Comparison of ENCODE assay signal across 35 mouse cellular contexts in genomic region chr11:115101615-115102051, GRCm38 (mm10). TPM values are rescaled to one million over a fixed set of nuclear protein-coding genes. Genes with fewer than 3 reads are reported as not detected.
DNase-seq lines count a peak whose midpoint lies in the region; TF ChIP-seq lines count a peak whose summit lies in the region.
"Had no signal": no experiment of that assay in that cellular context is flagged by ENCODE, and none has a peak within 500 bp of the region (broad histone marks: within the 10 kb centered on the region; RNA-seq: fewer than 3 reads in every experiment).

No protein-coding gene starts in this region.

- peaks cover 8% of the 10 kb centered on the region for H3K9me3 ChIP-seq in CH12.LX (replicated peaks; ENCODE audit: low read length)
- H3K9me3 ChIP-seq: forebrain, embryonic 13.5 days; heart, embryonic 10.5 days; heart, embryonic 15.5 days; intestine, embryonic 15.5 days; midbrain, embryonic 15.5 days had no signal

- peaks cover 48 to 94% of the 10 kb centered on the region in 2 experiments for H3K4me1 ChIP-seq in CH12.LX (ENCODE audit: control insufficient read depth in 1 of 2, insufficient read depth in 2 of 2)
- H3K4me1 ChIP-seq: forebrain, embryonic 13.5 days; heart, embryonic 15.5 days; midbrain, embryonic 15.5 days had no signal

- dilution Hi-C loops in CH12.LX (cut with MboI; ENCODE audit: extremely low pct_ligation_motif_present, extremely low pct_unique_long_range_greater_than_20kb, low sequenced_read_pairs) = no loop called here

- H3K4me2 ChIP-seq in CH12.LX (ENCODE audit: insufficient read depth, low read depth, poor library complexity, severe bottlenecking) = peak overlapping the region; percentile 2; the same call in 1 of the 2 replicates
- H3K4me2 ChIP-seq: forebrain, embryonic 13.5 days; heart, embryonic 15.5 days; intestine, embryonic 15.5 days; midbrain, embryonic 15.5 days had no signal

- TF ChIP-seq EP300 in CH12.LX (IDR thresholded peaks at IDR 0.05; ENCODE audit: low read length) = peak; percentile 78

- no peaks in the 10 kb centered on the region for H3K36me3 ChIP-seq in CH12.LX (replicated peaks in 1 of 2; ENCODE audit: control insufficient read depth in 1 of 2, insufficient read depth in 1 of 2, low read length in 1 of 2)
- H3K36me3 ChIP-seq: heart, embryonic 10.5 days; heart, embryonic 15.5 days; intestine, embryonic 15.5 days; midbrain, embryonic 15.5 days had no signal

- DNase-seq in cerebellum, adult 9-10 months = peak; percentile 7
- no peak for DNase-seq in cerebellum, postnatal 14 days
- DNase-seq in CH12.LX (ENCODE audit: extremely low read depth) (peak; percentile 66), ES-CJ7 (ENCODE audit: low read depth, low spot score) (peak; percentile 58)
- DNase-seq in embryo, embryonic 11 days = peak; percentile 32
- DNase-seq in thymus, adult 18-20 months = no peak
- no peak for DNase-seq in layer of hippocampus, adult 9-11 months
- DNase-seq: adrenal gland, postnatal 25 days; cerebellum, adult 11-12 months; cerebellum, postnatal 25 days; gastrocnemius, postnatal 14 days; heart, adult 11 months; kidney, adult 8-10 months; kidney, postnatal 4 days; layer of hippocampus, postnatal 36 days; liver; lung, adult 2 months; lung, postnatal 14 days; spleen, adult 18-20 months; thymus, postnatal 4 days had no signal

- H3K27me3 ChIP-seq in CH12.LX (replicated peaks) = no peaks in the 10 kb centered on the region
- H3K27me3 ChIP-seq: forebrain, embryonic 13.5 days; heart, embryonic 15.5 days; intestine, embryonic 15.5 days; midbrain, embryonic 15.5 days had no signal

- TF ChIP-seq CTCF in CH12.LX (conservative IDR thresholded peaks at IDR 0.05 in 1 of 2, IDR thresholded peaks at IDR 0.05 in 1 of 2; ENCODE audit: low read depth in 2 of 2, low read length in 2 of 2) = no peak

- no peak; the same call in 1 of the 2 replicates for TF ChIP-seq RAD21 in CH12.LX (IDR thresholded peaks at IDR 0.05; ENCODE audit: low read depth, low read length)

- peak overlapping the region; percentile 1; the same call in 1 of the 2 replicates for H3K9ac ChIP-seq in CH12.LX (ENCODE audit: insufficient read depth, low read depth)
- H3K9ac ChIP-seq: forebrain, embryonic 13.5 days; heart, embryonic 15.5 days; intestine, embryonic 15.5 days; liver, embryonic 14.5 days; midbrain, embryonic 15.5 days had no signal

- H3K4me3 ChIP-seq in CH12.LX (replicated peaks in 1 of 3; ENCODE audit: low read depth in 2 of 3, low read length in 2 of 3, poor library complexity in 1 of 3) = no peak overlapping the region
- H3K4me3 ChIP-seq: forebrain, embryonic 13.5 days; heart, embryonic 10.5 days; heart, embryonic 15.5 days; intestine, embryonic 15.5 days; midbrain, embryonic 15.5 days had no signal

- no peaks in the 10 kb centered on the region for H3K79me2 ChIP-seq in CH12.LX (replicated peaks; ENCODE audit: control insufficient read depth, extremely low read depth, insufficient read depth, poor library complexity, severe bottlenecking)

- TF ChIP-seq POLR2A in CH12.LX (IDR thresholded peaks at IDR 0.05; ENCODE audit: low read depth, low read length) = peak; percentile 45

- in situ Hi-C loops in CH12.LX (cut with MboI; ENCODE audit: low pct_ligation_motif_present, low pct_unique_long_range_greater_than_20kb, low sequenced_read_pairs) = no loop called here

- H3K27ac ChIP-seq in CH12.LX (ENCODE audit: insufficient read depth, low read depth) = peak overlapping the region; percentile 85
- H3K27ac ChIP-seq: forebrain, embryonic 13.5 days; heart, embryonic 10.5 days; heart, embryonic 15.5 days; hindbrain, postnatal 0 days; intestine, embryonic 15.5 days; kidney, postnatal 0 days; liver, embryonic 14.5 days; midbrain, embryonic 15.5 days had no signal

TF ChIP-seq in CH12.LX, 34 proteins besides CTCF, POLR2A, EP300 and RAD21:
- no peak for TF ChIP-seq ZMIZ1 (IDR thresholded peaks at IDR 0.05; ENCODE audit: low read depth, low read length)
- TF ChIP-seq E2F4 (IDR thresholded peaks at IDR 0.05; ENCODE audit: insufficient replicate concordance, low read depth, low read length) = no peak
- TF ChIP-seq MAX (IDR thresholded peaks at IDR 0.05; ENCODE audit: low read length) = peak; percentile 84; the same call in 1 of the 2 replicates
- TF ChIP-seq UBTF (IDR thresholded peaks at IDR 0.05; ENCODE audit: low read depth, low read length) = 0 out of 2 replicates have a peak, but pooled peaks have one; percentile 3
- no peak for TF ChIP-seq KAT2A (IDR thresholded peaks at IDR 0.05; ENCODE audit: insufficient replicate concordance, low read length)
- no peak for TF ChIP-seq MAFK (IDR thresholded peaks at IDR 0.05; ENCODE audit: insufficient replicate concordance, low read length)
- no peak; the same call in 1 of the 2 replicates for TF ChIP-seq USF1 (IDR thresholded peaks at IDR 0.05; ENCODE audit: low read depth, low read length)
- no peak for TF ChIP-seq BHLHE40 (IDR thresholded peaks at IDR 0.05; ENCODE audit: low read depth, low read length)
- peak; percentile 76; the same call in 1 of the 2 replicates for TF ChIP-seq SIN3A (IDR thresholded peaks at IDR 0.05; ENCODE audit: low read length)
- TF ChIP-seq PAX5 (IDR thresholded peaks at IDR 0.05; ENCODE audit: low read length) = no peak
- TF ChIP-seq MAZ (IDR thresholded peaks at IDR 0.05; ENCODE audit: low read depth, low read length) = peak; percentile 92
- peak; percentile 62; the same call in 1 of the 2 replicates for TF ChIP-seq TCF12 (IDR thresholded peaks at IDR 0.05; ENCODE audit: low read depth, low read length)
- no peak for TF ChIP-seq ZC3H11A (IDR thresholded peaks at IDR 0.05; ENCODE audit: low read depth, low read length)
- TF ChIP-seq SMC3 (IDR thresholded peaks at IDR 0.05; ENCODE audit: low read depth, low read length) = no peak
- TF ChIP-seq NRF1 (IDR thresholded peaks at IDR 0.05; ENCODE audit: low read depth, low read length) = no peak
- 0 out of 2 replicates have a peak, but pooled peaks have one; percentile 84 for TF ChIP-seq MEF2A (IDR thresholded peaks at IDR 0.05; ENCODE audit: borderline replicate concordance, low read depth, low read length)
- TF ChIP-seq HCFC1 (IDR thresholded peaks at IDR 0.05; ENCODE audit: low read depth, low read length) = peak; percentile 50; the same call in 1 of the 2 replicates
- no peak for TF ChIP-seq POLR2AphosphoS2 (IDR thresholded peaks at IDR 0.05; ENCODE audit: low read depth, low read length)
- peak; percentile 60; the same call in 1 of the 2 replicates for TF ChIP-seq MXI1 (IDR thresholded peaks at IDR 0.05; ENCODE audit: low read depth, low read length)
- no peak for TF ChIP-seq USF2 (conservative IDR thresholded peaks at IDR 0.05; ENCODE audit: low read depth, low read length)
- TF ChIP-seq CHD1 (IDR thresholded peaks at IDR 0.05; ENCODE audit: low read depth, low read length) = peak; percentile 97
- TF ChIP-seq ZNF384 (IDR thresholded peaks at IDR 0.05; ENCODE audit: low read depth, low read length) = no peak
- TF ChIP-seq GABPA (IDR thresholded peaks at IDR 0.05; ENCODE audit: insufficient replicate concordance, low read depth, low read length) = no peak
- peak; percentile 63; the same call in 1 of the 2 replicates for TF ChIP-seq IRF4 (IDR thresholded peaks at IDR 0.05; ENCODE audit: low read depth, low read length)
- no peak for TF ChIP-seq ZKSCAN1 (IDR thresholded peaks at IDR 0.05; ENCODE audit: borderline replicate concordance, low read depth, low read length)
- no peak for TF ChIP-seq ELF1 (IDR thresholded peaks at IDR 0.05; ENCODE audit: low read depth, low read length)
- peak; percentile 45 for TF ChIP-seq NELFE (IDR thresholded peaks at IDR 0.05; ENCODE audit: low read depth, low read length)
- TF ChIP-seq CHD2 (IDR thresholded peaks at IDR 0.05; ENCODE audit: low read length) = peak; percentile 19; the same call in 1 of the 2 replicates
- peak; percentile 56; the same call in 1 of the 2 replicates for TF ChIP-seq TBP (conservative IDR thresholded peaks at IDR 0.05; ENCODE audit: low read depth, low read length)
- TF ChIP-seq RCOR1 (conservative IDR thresholded peaks at IDR 0.05; ENCODE audit: low read depth, low read length) = peak; percentile 76; the same call in 1 of the 2 replicates
- peak; percentile 58; the same call in 1 of the 2 replicates for TF ChIP-seq JUND (conservative IDR thresholded peaks at IDR 0.05; ENCODE audit: low read depth, low read length)
- peak; percentile 74; the same call in 1 of the 2 replicates for TF ChIP-seq MYC (IDR thresholded peaks at IDR 0.05; ENCODE audit: low read depth, low read length)
- TF ChIP-seq JUN (IDR thresholded peaks at IDR 0.05; ENCODE audit: insufficient read depth, low read depth, low read length) = peak; percentile 31; the same call in 1 of the 2 replicates
- peak; percentile 68; the same call in 1 of the 2 replicates for TF ChIP-seq ETS1 (conservative IDR thresholded peaks at IDR 0.05; ENCODE audit: low read depth, low read length)

RNA-seq across cellular contexts. Expression of gene Rab37, which starts 10.4 kb away (rescaled TPM):
- total RNA-seq in CH12.LX (2012; rRNA removed) (3.6 and 4.5 TPM in 2 replicates), CH12.LX (2014; rRNA removed) (2.0 and 2.2 TPM in 2 replicates)
- polyA plus RNA-seq in CH12.LX (2012; ENCODE audit: insufficient read length, low read depth) = 2.2 and 2.3 TPM in 2 replicates

RNA-seq across cellular contexts. Expression of gene Cd300lf, which starts 32.2 kb away (rescaled TPM):
- 35.3 and 36.1 TPM in 2 replicates for total RNA-seq in CH12.LX (2012; rRNA removed)
- 13.5 and 15.5 TPM in 2 replicates for total RNA-seq in CH12.LX (2014; rRNA removed)
- 36.9 and 38.9 TPM in 2 replicates for polyA plus RNA-seq in CH12.LX (2012; ENCODE audit: insufficient read length, low read depth)
- total RNA-seq: gastrocnemius, postnatal 14 days; hindbrain, postnatal 0 days had no signal
- polyA plus RNA-seq: embryonic facial prominence, embryonic 11.5 days; forebrain, embryonic 13.5 days; neural tube, embryonic 11.5 days had no signal

RNA-seq across cellular contexts. Expression of gene Cd300e, which starts 39.7 kb away (rescaled TPM):
- not detected in 2 replicates for total RNA-seq in CH12.LX (2012; rRNA removed)
- total RNA-seq in CH12.LX (2014; rRNA removed) = not detected in 2 replicates
- not detected in 2 replicates for polyA plus RNA-seq in CH12.LX (2012; ENCODE audit: insufficient read length, low read depth)
- total RNA-seq: gastrocnemius, postnatal 14 days; hindbrain, postnatal 0 days; layer of hippocampus, postnatal 36 days had no signal
- polyA plus RNA-seq: activated CD4-positive, CD25-positive, alpha-beta regulatory T cell, adult 4 months; embryonic facial prominence, embryonic 11.5 days; forebrain, embryonic 13.5 days; heart, embryonic 15.5 days; hindbrain, embryonic 11.5 days; kidney, postnatal 0 days; limb, embryonic 11.5 days; midbrain, embryonic 15.5 days; neural tube, embryonic 11.5 days had no signal

RNA-seq across cellular contexts. Expression of gene Cd300ld3, which starts 53.4 kb away (rescaled TPM):
- total RNA-seq in CH12.LX (2012; rRNA removed) (0.17 and 0.42 TPM in 2 replicates), CH12.LX (2014; rRNA removed) (not detected in 2 replicates)
- 0.37 TPM in 1 of 2 replicates, not detected in the other for polyA plus RNA-seq in CH12.LX (2012; ENCODE audit: insufficient read length, low read depth)
- total RNA-seq: hindbrain, postnatal 0 days; layer of hippocampus, postnatal 36 days had no signal
- polyA plus RNA-seq: activated CD4-positive, CD25-positive, alpha-beta regulatory T cell, adult 4 months; embryonic facial prominence, embryonic 11.5 days; forebrain, embryonic 13.5 days; heart, embryonic 10.5 days; heart, embryonic 15.5 days; hindbrain, embryonic 11.5 days; hindbrain, postnatal 0 days; intestine, embryonic 15.5 days; kidney, postnatal 0 days; limb, embryonic 11.5 days; midbrain, embryonic 15.5 days; neural tube, embryonic 11.5 days; stomach, embryonic 16.5 days; thymus, postnatal 0 days had no signal

Comparison
In these comparisons a context has a peak if more than half of its experiments do, and no peak if none do; other contexts are left out.
1. DNase-seq: peak in cerebellum, adult 9-10 months (single experiment), CH12.LX (single experiment), ES-CJ7 (single experiment) and embryo, embryonic 11 days (single experiment); none in cerebellum, postnatal 14 days (0 of 2), thymus, adult 18-20 months (0 of 2) and layer of hippocampus, adult 9-11 months (single experiment).